Mouse (Mus musculus) kidney, adult 2 months (tissue): ENCODE results near the gene Atpaf2. TPM values are rescaled to one million over a fixed set of nuclear protein-coding genes. Genes with fewer than 3 reads are reported as not detected.
A peak's percentile ranks its signal among the peaks of the same experiment; 100 is the strongest.

Experiments used
- DNase-seq: peaks from one replicate; pipeline ENCODE4 v3.0.0; 2021
- H3K27ac ChIP-seq: fragments of 200-500 bp; 2 replicates; pipeline ENCODE4 v1.5.1; 2012; ENCODE audit warnings: low read depth, low read length, control low read depth, inconsistent platforms; ENCODE audit not compliant: insufficient read depth
- H3K27me3 ChIP-seq: fragments of 200-500 bp; replicated peaks from 2 replicates; pipeline ENCODE4 v1.6.1; 2012; ENCODE audit warnings: mild to moderate bottlenecking, moderate library complexity, low read length, inconsistent platforms; ENCODE audit not compliant: control insufficient read depth, insufficient read depth
- H3K36me3 ChIP-seq: fragments of 200-500 bp; 2 replicates; pipeline ENCODE4 v1.6.1; 2012; ENCODE audit warnings: mild to moderate bottlenecking, moderate library complexity, low read length, inconsistent platforms; ENCODE audit not compliant: control insufficient read depth, insufficient read depth
- H3K4me1 ChIP-seq: fragments of 200-500 bp; 2 replicates; pipeline ENCODE4 v1.6.1; 2011; ENCODE audit warnings: low read length; ENCODE audit not compliant: control insufficient read depth, insufficient read depth
- H3K4me3 ChIP-seq: fragments of 200-500 bp; 2 replicates; pipeline ENCODE4 v1.5.1; 2011; ENCODE audit warnings: mild to moderate bottlenecking, low read depth, low read length, control low read depth; ENCODE audit not compliant: insufficient read depth
- CTCF ChIP-seq: fragments of 200-500 bp; conservative IDR thresholded peaks from 2 replicates; pipeline ENCODE4 v1.5.1; 2011; ENCODE audit warnings: low read depth, mild to moderate bottlenecking, control low read depth, low read length, moderate library complexity, mixed read lengths; ENCODE audit not compliant: insufficient read depth, insufficient read length
- POLR2A ChIP-seq: fragments of 200-500 bp; IDR thresholded peaks from one replicate; pipeline ENCODE4 v1.6.1; 2011; ENCODE audit warnings: low read depth, low read length, control low read depth
- WGBS: fragments of 180-500 bp; shearing (Covaris S2); methylation state at CpG from one replicate; pipeline ENCODE4 v1.1.7; 2018; 5-methylcytosine and 5-hydroxymethylcytosine counted together
- polyA plus RNA-seq: library from polyadenylated mRNA; depleted of rRNA; stranded (reverse); fragments of >200 nt; gene quantifications from 2 replicates; pipeline ENCODE4 v1.2.3, GENCODE M21; 2012

Gene Atpaf2
- polyA plus RNA-seq, 1 experiment, result 39.6 TPM

GRCm38 (mm10) chr11:60359936-60360335 is 58.3 kb downstream of the Atpaf2 start:
- 88% methylated on average over 1 of the region's 1 CpGs for WGBS
- no peak for TF ChIP-seq CTCF
- no peak for TF ChIP-seq POLR2A
- no peak for DNase-seq
- peak overlapping the region; percentile 63; the same call in 1 of the 2 replicates for H3K27ac ChIP-seq
- H3K4me1 ChIP-seq, result no peaks in the 10 kb centered on the region
- no peaks in the 10 kb centered on the region for H3K27me3 ChIP-seq
- no peak overlapping the region for H3K4me3 ChIP-seq
- H3K36me3 ChIP-seq, result no peaks in the 10 kb centered on the region

GRCm38 (mm10) chr11:60359138-60359537 is 59.1 kb downstream of the Atpaf2 start:
- 75% methylated on average over 5 of the region's 5 CpGs for WGBS
- no peak for TF ChIP-seq CTCF
- Histone ChIP-seq H3K27me3 (no peaks in the 10 kb centered on the region), H3K27ac (no peak overlapping the region), H3K36me3 (no peaks in the 10 kb centered on the region), H3K4me1 (no peaks in the 10 kb centered on the region), H3K4me3 (no peak overlapping the region)
- no peak for DNase-seq

- TF ChIP-seq CTCF (no peak), POLR2A (no peak)
- no peaks in the 10 kb centered on the region for H3K27me3 ChIP-seq
- no peak overlapping the region for H3K4me3 ChIP-seq
- WGBS, result 72% methylated on average over 7 of the region's 7 CpGs
- no peak overlapping the region for H3K27ac ChIP-seq
- no peaks in the 10 kb centered on the region for H3K36me3 ChIP-seq
- H3K4me1 ChIP-seq, result no peaks in the 10 kb centered on the region
- peak; percentile 27 for DNase-seq
Observed at GRCm38 (mm10) chr11:60358548-60358947, 59.7 kb downstream of the Atpaf2 start.

GRCm38 (mm10) chr11:60357116-60357515 is 61.1 kb downstream of the Atpaf2 start:
- no peak for TF ChIP-seq CTCF
- no peak for DNase-seq
- Histone ChIP-seq H3K4me3 (no peak overlapping the region), H3K4me1 (no peaks in the 10 kb centered on the region), H3K27me3 (no peaks in the 10 kb centered on the region), H3K27ac (no peak overlapping the region), H3K36me3 (no peaks in the 10 kb centered on the region)
- 59% methylated on average over 1 of the region's 1 CpGs for WGBS

GRCm38 (mm10) chr11:60355952-60356351 is 62.3 kb downstream of the Atpaf2 start:
- Histone ChIP-seq H3K27ac (no peak overlapping the region), H3K4me1 (no peaks in the 10 kb centered on the region), H3K27me3 (no peaks in the 10 kb centered on the region), H3K4me3 (no peak overlapping the region), H3K36me3 (no peaks in the 10 kb centered on the region)
- WGBS, result 69% methylated on average over 2 of the region's 2 CpGs
- TF ChIP-seq CTCF (no peak), POLR2A (no peak)
- DNase-seq, result no peak

- no peak for TF ChIP-seq CTCF
- peak; percentile 53 for TF ChIP-seq POLR2A
- DNase-seq, result peak; percentile 100
- peak within 1 kb of the TSS; percentile 76 for H3K4me3 ChIP-seq
- whole genome bisulfite sequencing, result under 1% methylated on average over 57 of the region's 57 CpGs
- peak within 1 kb of the TSS; percentile 74 for H3K27ac ChIP-seq
- H3K36me3 ChIP-seq, result no peaks in the 10 kb centered on the region
- peaks cover 9% of the 10 kb centered on the region for H3K4me1 ChIP-seq
- no peaks in the 10 kb centered on the region for H3K27me3 ChIP-seq
Observed at GRCm38 (mm10) chr11:60352559-60353411, 65.5 kb downstream of the Atpaf2 start, which contains the start of the genes Tom1l2 and Drc3. Gene Tom1l2, minus strand, starts transcription at chr11:60352905. Gene Drc3, plus strand, starts transcription at chr11:60353329.

- 7% methylated on average over 11 of the region's 11 CpGs for WGBS
- no peak for TF ChIP-seq CTCF
- no peak for TF ChIP-seq POLR2A
- Histone ChIP-seq H3K4me1 (peaks cover 14% of the 10 kb centered on the region), H3K36me3 (no peaks in the 10 kb centered on the region), H3K4me3 (peak overlapping the region; percentile 76), H3K27ac (peak overlapping the region; percentile 74), H3K27me3 (no peaks in the 10 kb centered on the region)
- peak; percentile 42 for DNase-seq
Observed at GRCm38 (mm10) chr11:60351925-60352371, 66.3 kb downstream of the Atpaf2 start.
